Mouse (Mus musculus) embryonic facial prominence, embryonic 12.5 days (tissue): ENCODE data around the gene Cyp3a41b. TPM values are rescaled to one million over a fixed set of nuclear protein-coding genes. Genes with fewer than 3 reads are reported as not detected.
"Not testable (repeated sequence)": the region's sequence is repeated elsewhere in the genome, so short reads cannot be mapped to it uniquely, and the experiment has no call there.

Source experiments
- ATAC-seq: fragments of 200-750 bp; cut with Nextera tagmentation; 2 replicates; pipeline ENCODE4 v1.8.0; 2017; ENCODE audit not compliant: insufficient number of reproducible peaks, insufficient read depth, low FRiP score, low TSS enrichment
- H3K27ac ChIP-seq: fragments of 300-500 bp; sonication (generic); 2 replicates; pipeline ENCODE4 v1.5.1; 2016; ENCODE audit warnings: mild to moderate bottlenecking
- H3K27me3 ChIP-seq: fragments of 300-500 bp; sonication (generic); 2 replicates; pipeline ENCODE4 v1.6.1; 2016; ENCODE audit warnings: mild to moderate bottlenecking, moderate library complexity
- H3K36me3 ChIP-seq: fragments of 300-500 bp; sonication (generic); 2 replicates; pipeline ENCODE4 v1.6.1; 2016; ENCODE audit warnings: mild to moderate bottlenecking
- H3K4me1 ChIP-seq: fragments of 300-500 bp; sonication (generic); 2 replicates; pipeline ENCODE4 v1.6.1; 2016
- H3K4me2 ChIP-seq: fragments of 300-500 bp; sonication (generic); replicated peaks from 2 replicates; pipeline ENCODE4 v1.6.1; 2016; ENCODE audit warnings: mild to moderate bottlenecking, moderate library complexity
- H3K4me3 ChIP-seq: fragments of 300-500 bp; sonication (generic); 2 replicates; pipeline ENCODE4 v1.5.1; 2016; ENCODE audit warnings: mild to moderate bottlenecking
- H3K9ac ChIP-seq: fragments of 300-500 bp; sonication (generic); 2 replicates; pipeline ENCODE4 v1.6.1; 2016; ENCODE audit warnings: mild to moderate bottlenecking, moderate library complexity
- H3K9me3 ChIP-seq: fragments of 300-500 bp; sonication (generic); 2 replicates; pipeline ENCODE4 v1.6.1; 2016; ENCODE audit warnings: mild to moderate bottlenecking, moderate library complexity
- WGBS: fragments of 180-500 bp; shearing (Covaris S2); methylation state at CpG from one replicate; pipeline ENCODE4 v1.1.7; 2016; 5-methylcytosine and 5-hydroxymethylcytosine counted together
- polyA plus RNA-seq: library from polyadenylated mRNA; unstranded; fragments of >200 nt; fragmentation: Nextera tagmentation; extraction: Ambion mirVana; gene quantifications from 2 replicates; pipeline ENCODE4 v1.2.1, GENCODE M21; 2016

Cyp3a41b gene
- not detected in 2 replicates for polyA plus RNA-seq

GRCm38 (mm10) chr5:145584630-145585029, at the start of gene Cyp3a41b:
Gene Cyp3a41b, minus strand, starts transcription at chr5:145584730.
- ATAC-seq, H3K4me3 ChIP-seq, H3K4me2 ChIP-seq, H3K9me3 ChIP-seq, H3K36me3 ChIP-seq, H3K4me1 ChIP-seq, H3K27me3 ChIP-seq, H3K27ac ChIP-seq, H3K9ac ChIP-seq: not testable (repeated sequence)
- 72% methylated on average over 1 of the region's 2 CpGs for WGBS

GRCm38 (mm10) chr5:145632286-145632685, 47.8 kb upstream of the Cyp3a41b start:
- H3K27me3 ChIP-seq, H3K4me2 ChIP-seq, H3K9ac ChIP-seq, H3K27ac ChIP-seq, H3K4me1 ChIP-seq, H3K4me3 ChIP-seq, ATAC-seq, H3K36me3 ChIP-seq: not testable (repeated sequence)
- H3K9me3 ChIP-seq, result peaks cover 42% of the 10 kb centered on the region
- WGBS, result 81% methylated on average over 1 of the region's 1 CpGs

- not testable (repeated sequence) for H3K27me3 ChIP-seq, H3K4me3 ChIP-seq, H3K4me1 ChIP-seq, H3K4me2 ChIP-seq, ATAC-seq, H3K36me3 ChIP-seq, H3K27ac ChIP-seq, H3K9ac ChIP-seq
- H3K9me3 ChIP-seq, result peaks cover 21% of the 10 kb centered on the region; the same call in 1 of the 2 replicates
- 73% methylated on average over 1 of the region's 1 CpGs for WGBS
Measured at GRCm38 (mm10) chr5:145604891-145605290, 20.4 kb upstream of the Cyp3a41b start.

- not testable (repeated sequence) for H3K4me2 ChIP-seq, H3K9ac ChIP-seq, H3K36me3 ChIP-seq, ATAC-seq, H3K4me1 ChIP-seq, H3K4me3 ChIP-seq, H3K27ac ChIP-seq, H3K27me3 ChIP-seq
- 78% methylated on average over 5 of the region's 5 CpGs for WGBS
- peaks cover 18% of the 10 kb centered on the region; the same call in 1 of the 2 replicates for H3K9me3 ChIP-seq
Measured at GRCm38 (mm10) chr5:145597851-145598250, 13.3 kb upstream of the Cyp3a41b start.

- not testable (repeated sequence) for H3K9ac ChIP-seq, H3K36me3 ChIP-seq, ATAC-seq, H3K27me3 ChIP-seq, H3K4me3 ChIP-seq, H3K9me3 ChIP-seq, H3K27ac ChIP-seq, H3K4me1 ChIP-seq, H3K4me2 ChIP-seq
- WGBS, result 71% methylated on average over 1 of the region's 1 CpGs
Measured at GRCm38 (mm10) chr5:145577321-145577720, 7.2 kb downstream of the Cyp3a41b start.

GRCm38 (mm10) chr5:145575660-145576059, 8.9 kb downstream of the Cyp3a41b start:
- not testable (repeated sequence) for ATAC-seq, H3K9me3 ChIP-seq, H3K27me3 ChIP-seq, H3K4me2 ChIP-seq, H3K4me1 ChIP-seq, H3K36me3 ChIP-seq, H3K27ac ChIP-seq, H3K4me3 ChIP-seq, H3K9ac ChIP-seq
- WGBS, result 88% methylated on average over 4 of the region's 4 CpGs

GRCm38 (mm10) chr5:145571922-145572321, 12.6 kb downstream of the Cyp3a41b start:
- H3K9ac ChIP-seq, H3K36me3 ChIP-seq, H3K9me3 ChIP-seq, H3K4me1 ChIP-seq, H3K4me3 ChIP-seq, H3K4me2 ChIP-seq, ATAC-seq, H3K27ac ChIP-seq, H3K27me3 ChIP-seq: not testable (repeated sequence)
- WGBS, result 81% methylated on average over 2 of the region's 2 CpGs

Other genes with a start within 250 kb of the Cyp3a41b start
- not detected in 2 replicates for gene Cyp3a57, start 239.5 kb downstream of the Cyp3a41b start, polyA plus RNA-seq
- gene Cyp3a16, start 115.0 kb downstream of the Cyp3a41b start, polyA plus RNA-seq, result not detected in 2 replicates
- gene Cyp3a41a, start 135.4 kb upstream of the Cyp3a41b start, polyA plus RNA-seq, result not detected in 2 replicates
- not detected in 2 replicates for gene Cyp3a44, start 221.1 kb upstream of the Cyp3a41b start, polyA plus RNA-seq